Mouse (Mus musculus): ENCODE data around the gene Syndig1. TPM values are rescaled to one million over a fixed set of nuclear protein-coding genes. Genes with fewer than 3 reads are reported as not detected.

Syndig1 gene
- not detected for polyA plus RNA-seq (2012; fragmentation: generic; extraction: Trizol)
- long read RNA-seq, experiment 1 = 0 reads
- long read RNA-seq, experiment 2 = 0 reads

GRCm38 (mm10) chr2:149828911-149829310, at the start of gene Syndig1:
TSS of gene Syndig1 (plus strand) at chr2:149829211.
- H3ac ChIP-seq (ENCODE audit: control insufficient read depth, insufficient read length, low read depth) = no peak within 1 kb of the TSS
- H3K4me3 ChIP-seq (ENCODE audit: insufficient read depth, poor library complexity, severe bottlenecking) = no peak within 1 kb of the TSS
- no peaks in the 10 kb centered on the region for H3K27me3 ChIP-seq (ENCODE audit: control insufficient read depth, insufficient read depth, insufficient read length)
- H3K79me3 ChIP-seq (ENCODE audit: low read depth) = no peaks in the 10 kb centered on the region
- no peaks in the 10 kb centered on the region for H3K79me2 ChIP-seq (ENCODE audit: control insufficient read depth, insufficient read depth)
- H3K36me3 ChIP-seq (ENCODE audit: control insufficient read depth, insufficient read depth) = no peaks in the 10 kb centered on the region
- TF ChIP-seq FOSL1 (IDR thresholded peaks at IDR 0.05; ENCODE audit: insufficient read depth, low read length, poor library complexity, severe bottlenecking) = no peak
- no peak for TF ChIP-seq CEBPB (IDR thresholded peaks at IDR 0.05; ENCODE audit: low read depth)
- TF ChIP-seq MYOD1 (IDR thresholded peaks at IDR 0.05; ENCODE audit: control insufficient read depth, insufficient read length, low read depth) = no peak
- no peak for TF ChIP-seq MAX (IDR thresholded peaks at IDR 0.05)
- no peak for TF ChIP-seq USF1 (IDR thresholded peaks at IDR 0.05; ENCODE audit: low read depth)
- no peak for TF ChIP-seq MYOG (IDR thresholded peaks at IDR 0.05; ENCODE audit: control insufficient read depth, extremely low read depth, insufficient read length)
- no peak for TF ChIP-seq CTCF (IDR thresholded peaks at IDR 0.05; ENCODE audit: control insufficient read depth, insufficient read depth, insufficient read length)

- Histone ChIP-seq H3K79me2 (ENCODE audit: control insufficient read depth, insufficient read depth) (no peaks in the 10 kb centered on the region), H3K4me3 (ENCODE audit: insufficient read depth, poor library complexity, severe bottlenecking) (no peak overlapping the region), H3K36me3 (ENCODE audit: control insufficient read depth, insufficient read depth) (no peaks in the 10 kb centered on the region), H3ac (ENCODE audit: control insufficient read depth, insufficient read length, low read depth) (no peak overlapping the region), H3K27me3 (ENCODE audit: control insufficient read depth, insufficient read depth, insufficient read length) (no peaks in the 10 kb centered on the region), H3K79me3 (ENCODE audit: low read depth) (no peaks in the 10 kb centered on the region)
- no peak for TF ChIP-seq MYOD1 (IDR thresholded peaks at IDR 0.05; ENCODE audit: control insufficient read depth, insufficient read length, low read depth)
- no peak for TF ChIP-seq MAX (IDR thresholded peaks at IDR 0.05)
- TF ChIP-seq CTCF (IDR thresholded peaks at IDR 0.05; ENCODE audit: control insufficient read depth, insufficient read depth, insufficient read length) = no peak
- TF ChIP-seq CEBPB (IDR thresholded peaks at IDR 0.05; ENCODE audit: low read depth) = no peak
- TF ChIP-seq FOSL1 (IDR thresholded peaks at IDR 0.05; ENCODE audit: insufficient read depth, low read length, poor library complexity, severe bottlenecking) = no peak
- TF ChIP-seq MYOG (IDR thresholded peaks at IDR 0.05; ENCODE audit: control insufficient read depth, extremely low read depth, insufficient read length) = no peak
- TF ChIP-seq USF1 (IDR thresholded peaks at IDR 0.05; ENCODE audit: low read depth) = no peak
Measured at GRCm38 (mm10) chr2:149798613-149799012, 30.4 kb upstream of the Syndig1 start.

- Histone ChIP-seq H3K79me2 (ENCODE audit: control insufficient read depth, insufficient read depth) (no peaks in the 10 kb centered on the region), H3ac (ENCODE audit: control insufficient read depth, insufficient read length, low read depth) (no peak overlapping the region), H3K79me3 (ENCODE audit: low read depth) (no peaks in the 10 kb centered on the region), H3K36me3 (ENCODE audit: control insufficient read depth, insufficient read depth) (no peaks in the 10 kb centered on the region), H3K4me3 (ENCODE audit: insufficient read depth, poor library complexity, severe bottlenecking) (no peak overlapping the region), H3K27me3 (ENCODE audit: control insufficient read depth, insufficient read depth, insufficient read length) (no peaks in the 10 kb centered on the region)
- TF ChIP-seq CTCF (IDR thresholded peaks at IDR 0.05; ENCODE audit: control insufficient read depth, insufficient read depth, insufficient read length) (no peak), MYOG (IDR thresholded peaks at IDR 0.05; ENCODE audit: control insufficient read depth, extremely low read depth, insufficient read length) (no peak), MAX (IDR thresholded peaks at IDR 0.05) (no peak)
Measured at GRCm38 (mm10) chr2:149804599-149805140, 24.3 kb upstream of the Syndig1 start.

GRCm38 (mm10) chr2:149805256-149805655, 23.8 kb upstream of the Syndig1 start:
- Histone ChIP-seq H3ac (ENCODE audit: control insufficient read depth, insufficient read length, low read depth) (no peak overlapping the region), H3K36me3 (ENCODE audit: control insufficient read depth, insufficient read depth) (no peaks in the 10 kb centered on the region), H3K79me2 (ENCODE audit: control insufficient read depth, insufficient read depth) (no peaks in the 10 kb centered on the region), H3K27me3 (ENCODE audit: control insufficient read depth, insufficient read depth, insufficient read length) (no peaks in the 10 kb centered on the region), H3K4me3 (ENCODE audit: insufficient read depth, poor library complexity, severe bottlenecking) (no peak overlapping the region), H3K79me3 (ENCODE audit: low read depth) (no peaks in the 10 kb centered on the region)
- TF ChIP-seq CTCF (IDR thresholded peaks at IDR 0.05; ENCODE audit: control insufficient read depth, insufficient read depth, insufficient read length) = no peak
- TF ChIP-seq MAX (IDR thresholded peaks at IDR 0.05) = no peak
- TF ChIP-seq MYOD1 (IDR thresholded peaks at IDR 0.05; ENCODE audit: control insufficient read depth, insufficient read length, low read depth) = no peak
- TF ChIP-seq CEBPB (IDR thresholded peaks at IDR 0.05; ENCODE audit: low read depth) = no peak
- TF ChIP-seq FOSL1 (IDR thresholded peaks at IDR 0.05; ENCODE audit: insufficient read depth, low read length, poor library complexity, severe bottlenecking) = no peak
- TF ChIP-seq MYOG (IDR thresholded peaks at IDR 0.05; ENCODE audit: control insufficient read depth, extremely low read depth, insufficient read length) = no peak
- TF ChIP-seq USF1 (IDR thresholded peaks at IDR 0.05; ENCODE audit: low read depth) = no peak

GRCm38 (mm10) chr2:149812899-149813298, 16.1 kb upstream of the Syndig1 start:
- no peak for TF ChIP-seq MAX (IDR thresholded peaks at IDR 0.05)
- TF ChIP-seq USF1 (IDR thresholded peaks at IDR 0.05; ENCODE audit: low read depth) = no peak
- TF ChIP-seq FOSL1 (IDR thresholded peaks at IDR 0.05; ENCODE audit: insufficient read depth, low read length, poor library complexity, severe bottlenecking) = no peak
- TF ChIP-seq CTCF (IDR thresholded peaks at IDR 0.05; ENCODE audit: control insufficient read depth, insufficient read depth, insufficient read length) = no peak
- TF ChIP-seq CEBPB (IDR thresholded peaks at IDR 0.05; ENCODE audit: low read depth) = no peak
- TF ChIP-seq MYOD1 (IDR thresholded peaks at IDR 0.05; ENCODE audit: control insufficient read depth, insufficient read length, low read depth) = no peak
- TF ChIP-seq MYOG (IDR thresholded peaks at IDR 0.05; ENCODE audit: control insufficient read depth, extremely low read depth, insufficient read length) = no peak
- Histone ChIP-seq H3ac (ENCODE audit: control insufficient read depth, insufficient read length, low read depth) (no peak overlapping the region), H3K79me3 (ENCODE audit: low read depth) (no peaks in the 10 kb centered on the region), H3K79me2 (ENCODE audit: control insufficient read depth, insufficient read depth) (no peaks in the 10 kb centered on the region), H3K36me3 (ENCODE audit: control insufficient read depth, insufficient read depth) (no peaks in the 10 kb centered on the region), H3K4me3 (ENCODE audit: insufficient read depth, poor library complexity, severe bottlenecking) (no peak overlapping the region), H3K27me3 (ENCODE audit: control insufficient read depth, insufficient read depth, insufficient read length) (no peaks in the 10 kb centered on the region)

GRCm38 (mm10) chr2:149818395-149818794, 10.6 kb upstream of the Syndig1 start:
- Histone ChIP-seq H3K36me3 (ENCODE audit: control insufficient read depth, insufficient read depth) (no peaks in the 10 kb centered on the region), H3K79me3 (ENCODE audit: low read depth) (no peaks in the 10 kb centered on the region), H3K27me3 (ENCODE audit: control insufficient read depth, insufficient read depth, insufficient read length) (no peaks in the 10 kb centered on the region), H3ac (ENCODE audit: control insufficient read depth, insufficient read length, low read depth) (no peak overlapping the region), H3K79me2 (ENCODE audit: control insufficient read depth, insufficient read depth) (no peaks in the 10 kb centered on the region), H3K4me3 (ENCODE audit: insufficient read depth, poor library complexity, severe bottlenecking) (no peak overlapping the region)
- TF ChIP-seq USF1 (IDR thresholded peaks at IDR 0.05; ENCODE audit: low read depth) = no peak
- TF ChIP-seq FOSL1 (IDR thresholded peaks at IDR 0.05; ENCODE audit: insufficient read depth, low read length, poor library complexity, severe bottlenecking) = no peak
- no peak for TF ChIP-seq MAX (IDR thresholded peaks at IDR 0.05)
- TF ChIP-seq CEBPB (IDR thresholded peaks at IDR 0.05; ENCODE audit: low read depth) = no peak
- TF ChIP-seq MYOG (IDR thresholded peaks at IDR 0.05; ENCODE audit: control insufficient read depth, extremely low read depth, insufficient read length) = no peak
- TF ChIP-seq MYOD1 (IDR thresholded peaks at IDR 0.05; ENCODE audit: control insufficient read depth, insufficient read length, low read depth) = no peak
- TF ChIP-seq CTCF (IDR thresholded peaks at IDR 0.05; ENCODE audit: control insufficient read depth, insufficient read depth, insufficient read length) = no peak

All from C2C12 (cell line).